Mouse (Mus musculus) mesoderm, embryonic 11.5 days (tissue): ENCODE measurements around the gene Fxyd6.
A peak's percentile ranks its signal among the peaks of the same experiment; 100 is the strongest.

Source experiments
- DNase-seq: peaks from one replicate; pipeline ENCODE4 v3.0.0-alpha.2; 2012; ENCODE audit warnings: low read depth, low spot score

Fxyd6 gene

GRCm38 (mm10) chr9:45376427-45376826, 6.4 kb downstream of the Fxyd6 start:
- no peak for DNase-seq

- no peak for DNase-seq
Observed at GRCm38 (mm10) chr9:45376883-45377282, 6.9 kb downstream of the Fxyd6 start.

GRCm38 (mm10) chr9:45380411-45381251, 10.6 kb downstream of the Fxyd6 start:
- DNase-seq = no peak

- DNase-seq = no peak
Observed at GRCm38 (mm10) chr9:45382336-45382735, 12.4 kb downstream of the Fxyd6 start.

- DNase-seq = no peak
Observed at GRCm38 (mm10) chr9:45382834-45383233, 12.8 kb downstream of the Fxyd6 start.

- DNase-seq = no peak
Observed at GRCm38 (mm10) chr9:45383883-45384282, 13.9 kb downstream of the Fxyd6 start.

- no peak for DNase-seq
Observed at GRCm38 (mm10) chr9:45386698-45387097, 16.7 kb downstream of the Fxyd6 start.

GRCm38 (mm10) chr9:45388385-45388994, 18.5 kb downstream of the Fxyd6 start:
- peak; percentile 84 for DNase-seq

GRCm38 (mm10) chr9:45389596-45389995, 19.6 kb downstream of the Fxyd6 start:
- DNase-seq = no peak

GRCm38 (mm10) chr9:45391299-45391698, 21.3 kb downstream of the Fxyd6 start:
- no peak for DNase-seq

GRCm38 (mm10) chr9:45395218-45395617, 25.2 kb downstream of the Fxyd6 start:
- DNase-seq = no peak

GRCm38 (mm10) chr9:45395796-45396195, 25.8 kb downstream of the Fxyd6 start:
- DNase-seq = no peak

GRCm38 (mm10) chr9:45398336-45398735, 28.4 kb downstream of the Fxyd6 start:
- DNase-seq = no peak

GRCm38 (mm10) chr9:45399434-45399833, 29.4 kb downstream of the Fxyd6 start, which contains the start of gene Fxyd2:
TSS of gene Fxyd2 (plus strand) at chr9:45399669.
- DNase-seq = no peak

GRCm38 (mm10) chr9:45401851-45402250, 31.9 kb downstream of the Fxyd6 start:
- DNase-seq = no peak

GRCm38 (mm10) chr9:45402957-45403356, 33.0 kb downstream of the Fxyd6 start:
- no peak for DNase-seq

- no peak for DNase-seq
Observed at GRCm38 (mm10) chr9:45405694-45406093, 35.7 kb downstream of the Fxyd6 start.

GRCm38 (mm10) chr9:45406808-45407207, 36.8 kb downstream of the Fxyd6 start:
- no peak for DNase-seq

GRCm38 (mm10) chr9:45407706-45408675, 38.0 kb downstream of the Fxyd6 start:
- peak; percentile 82 for DNase-seq

- no peak for DNase-seq
Observed at GRCm38 (mm10) chr9:45410193-45410592, 40.2 kb downstream of the Fxyd6 start.

- no peak for DNase-seq
Observed at GRCm38 (mm10) chr9:45410614-45411013, 40.6 kb downstream of the Fxyd6 start.

- no peak for DNase-seq
Observed at GRCm38 (mm10) chr9:45411111-45411510, 41.1 kb downstream of the Fxyd6 start.
